Mouse (Mus musculus) G1E-ER4 (cell line): Measurements from ENCODE around the gene Tnik. TPM values are rescaled to one million over a fixed set of nuclear protein-coding genes. Genes with fewer than 3 reads are reported as not detected.

Experiments used
- GATA1 ChIP-seq: IDR thresholded peaks from one replicate; pipeline ENCODE4 v1.8.0; 2012; ENCODE audit warnings: low read length, inconsistent platforms
- polyA plus RNA-seq: library from polyadenylated mRNA; stranded (reverse); fragments of >175 nt; gene quantifications from 2 replicates; pipeline ENCODE4 v1.2.3, GENCODE M21; 2012

Gene Tnik
- polyA plus RNA-seq, 1 experiment = 1.2 TPM

GRCm38 (mm10) chr3:28363441-28364125, 100.6 kb downstream of the Tnik start:
- TF ChIP-seq GATA1 = no peak

- TF ChIP-seq GATA1 = no peak
Measured at GRCm38 (mm10) chr3:28368746-28369145, 105.7 kb downstream of the Tnik start.

- TF ChIP-seq GATA1 = no peak
Measured at GRCm38 (mm10) chr3:28369266-28369665, 106.3 kb downstream of the Tnik start.

GRCm38 (mm10) chr3:28369698-28370097, 106.7 kb downstream of the Tnik start:
- no peak for TF ChIP-seq GATA1

GRCm38 (mm10) chr3:28371583-28371982, 108.6 kb downstream of the Tnik start:
- no peak for TF ChIP-seq GATA1

- no peak for TF ChIP-seq GATA1
Measured at GRCm38 (mm10) chr3:28372459-28372858, 109.4 kb downstream of the Tnik start.

- TF ChIP-seq GATA1 = no peak
Measured at GRCm38 (mm10) chr3:28374738-28375510, 111.9 kb downstream of the Tnik start.

GRCm38 (mm10) chr3:28380224-28380623, 117.2 kb downstream of the Tnik start:
- no peak for TF ChIP-seq GATA1

- no peak for TF ChIP-seq GATA1
Measured at GRCm38 (mm10) chr3:28383526-28384126, 120.6 kb downstream of the Tnik start.

GRCm38 (mm10) chr3:28385199-28385975, 122.4 kb downstream of the Tnik start:
- no peak for TF ChIP-seq GATA1

- no peak for TF ChIP-seq GATA1
Measured at GRCm38 (mm10) chr3:28388540-28388939, 125.5 kb downstream of the Tnik start.

- TF ChIP-seq GATA1 = no peak
Measured at GRCm38 (mm10) chr3:28390183-28390582, 127.2 kb downstream of the Tnik start.

GRCm38 (mm10) chr3:28392542-28392941, 129.5 kb downstream of the Tnik start:
- no peak for TF ChIP-seq GATA1

- no peak for TF ChIP-seq GATA1
Measured at GRCm38 (mm10) chr3:28398781-28399180, 135.8 kb downstream of the Tnik start.

- no peak for TF ChIP-seq GATA1
Measured at GRCm38 (mm10) chr3:28399593-28400216, 136.7 kb downstream of the Tnik start.

GRCm38 (mm10) chr3:28401335-28401734, 138.3 kb downstream of the Tnik start:
- no peak for TF ChIP-seq GATA1
